Mouse (Mus musculus) intestine, postnatal 0 days (tissue): ENCODE measurements around the gene Kdr. TPM values are rescaled to one million over a fixed set of nuclear protein-coding genes. Genes with fewer than 3 reads are reported as not detected.

Source experiments
- ATAC-seq: fragments of 200-750 bp; cut with Nextera tagmentation; 2 replicates; pipeline ENCODE4 v1.8.0; 2017; ENCODE audit warnings: mild to moderate bottlenecking, moderate TSS enrichment, moderate library complexity
- H3K27ac ChIP-seq: fragments of 300-500 bp; sonication (generic); 2 replicates; pipeline ENCODE4 v1.5.1; 2014; ENCODE audit warnings: mild to moderate bottlenecking, low read depth, low read length, moderate library complexity
- H3K27me3 ChIP-seq: fragments of 300-500 bp; sonication (generic); replicated peaks from 2 replicates; pipeline ENCODE4 v1.6.1; 2014; ENCODE audit warnings: low read length, mixed read lengths; ENCODE audit not compliant: control insufficient read depth, insufficient read depth
- H3K36me3 ChIP-seq: fragments of 300-500 bp; sonication (generic); 2 replicates; pipeline ENCODE4 v1.6.1; 2014; ENCODE audit warnings: mild to moderate bottlenecking, moderate library complexity; ENCODE audit not compliant: control insufficient read depth, insufficient read depth
- H3K4me1 ChIP-seq: fragments of 300-500 bp; sonication (generic); replicated peaks from 2 replicates; pipeline ENCODE4 v1.6.1; 2014; ENCODE audit warnings: antibody characterized with exemption, low read length, mixed read lengths; ENCODE audit not compliant: control insufficient read depth, insufficient read depth
- H3K4me2 ChIP-seq: fragments of 300-500 bp; sonication (generic); replicated peaks from 2 replicates; pipeline ENCODE4 v1.6.1; 2014; ENCODE audit warnings: low read depth, mild to moderate bottlenecking, moderate library complexity
- H3K4me3 ChIP-seq: fragments of 300-500 bp; sonication (generic); 2 replicates; pipeline ENCODE4 v1.5.1; 2014; ENCODE audit warnings: low read depth, low read length
- H3K9ac ChIP-seq: fragments of 300-500 bp; sonication (generic); 2 replicates; pipeline ENCODE4 v1.6.1; 2014; ENCODE audit warnings: mild to moderate bottlenecking, low read depth, low read length
- H3K9me3 ChIP-seq: fragments of 300-500 bp; sonication (generic); 2 replicates; pipeline ENCODE4 v1.6.1; 2016; ENCODE audit warnings: mixed run types; ENCODE audit not compliant: control insufficient read depth
- CTCF ChIP-seq: sonication (generic); IDR thresholded peaks from 2 replicates; pipeline ENCODE4 v1.5.1; 2016; ENCODE audit warnings: low read depth, mild to moderate bottlenecking, control low read depth, antibody characterized with exemption, moderate library complexity
- WGBS: fragments of 180-500 bp; shearing (Covaris S2); extraction: QIAGEN DNeasy Blood & Tissue Kit; methylation state at CpG from one replicate; pipeline ENCODE4 v1.1.7; 2014; 5-methylcytosine and 5-hydroxymethylcytosine counted together
- polyA plus RNA-seq: library from polyadenylated mRNA; unstranded; fragments of >200 nt; fragmentation: Nextera tagmentation; extraction: Ambion mirVana; gene quantifications from 2 replicates; pipeline ENCODE4 v1.2.1, GENCODE M21; 2015

The Kdr gene
- polyA plus RNA-seq, 1 experiment from 2014 or later: 10.4 TPM

GRCm38 (mm10) chr5:75929960-75930359, 48.3 kb downstream of the Kdr start:
- no peak overlapping the region for H3K9ac ChIP-seq
- H3K4me2 ChIP-seq: no peak overlapping the region
- H3K9me3 ChIP-seq: no peaks in the 10 kb centered on the region
- H3K36me3 ChIP-seq: no peaks in the 10 kb centered on the region
- H3K4me1 ChIP-seq: no peaks in the 10 kb centered on the region
- 42% methylated on average over 7 of the region's 7 CpGs for WGBS
- ATAC-seq: no peak
- H3K27ac ChIP-seq: no peak overlapping the region
- no peaks in the 10 kb centered on the region for H3K27me3 ChIP-seq
- no peak for TF ChIP-seq CTCF
- H3K4me3 ChIP-seq: no peak overlapping the region

GRCm38 (mm10) chr5:75922677-75923076, 55.6 kb downstream of the Kdr start:
- no peak overlapping the region for H3K4me2 ChIP-seq
- no peaks in the 10 kb centered on the region for H3K4me1 ChIP-seq
- no peak for TF ChIP-seq CTCF
- H3K27ac ChIP-seq: no peak overlapping the region
- no peaks in the 10 kb centered on the region for H3K36me3 ChIP-seq
- 62% methylated on average over 6 of the region's 6 CpGs for WGBS
- no peak overlapping the region for H3K4me3 ChIP-seq
- no peak for ATAC-seq
- no peaks in the 10 kb centered on the region for H3K9me3 ChIP-seq
- H3K9ac ChIP-seq: no peak overlapping the region
- no peaks in the 10 kb centered on the region for H3K27me3 ChIP-seq

GRCm38 (mm10) chr5:75921730-75922387, 56.4 kb downstream of the Kdr start:
- no peak overlapping the region for H3K27ac ChIP-seq
- 26% methylated on average over 12 of the region's 12 CpGs for WGBS
- no peaks in the 10 kb centered on the region for H3K27me3 ChIP-seq

GRCm38 (mm10) chr5:75919601-75920000, 58.7 kb downstream of the Kdr start:
- no peaks in the 10 kb centered on the region for H3K9me3 ChIP-seq
- no peak for TF ChIP-seq CTCF
- H3K4me1 ChIP-seq: no peaks in the 10 kb centered on the region
- H3K4me3 ChIP-seq: no peak overlapping the region
- H3K27ac ChIP-seq: no peak overlapping the region
- H3K36me3 ChIP-seq: no peaks in the 10 kb centered on the region
- H3K27me3 ChIP-seq: no peaks in the 10 kb centered on the region
- 77% methylated on average over 7 of the region's 7 CpGs for WGBS
- no peak for ATAC-seq
- no peak overlapping the region for H3K9ac ChIP-seq
- no peak overlapping the region for H3K4me2 ChIP-seq

More at GRCm38 (mm10) chr5:75921730-75922387, 56.4 kb downstream of the Kdr start:
- Histone ChIP-seq H3K9me3 (no peaks in the 10 kb centered on the region), H3K4me2 (no peak overlapping the region), H3K4me3 (no peak overlapping the region), H3K9ac (no peak overlapping the region), H3K4me1 (no peaks in the 10 kb centered on the region), H3K36me3 (no peaks in the 10 kb centered on the region)
- no peak for TF ChIP-seq CTCF
- no peak for ATAC-seq

- WGBS: 75% methylated on average over 7 of the region's 7 CpGs
- no peak overlapping the region for H3K4me3 ChIP-seq
- TF ChIP-seq CTCF: no peak
- no peaks in the 10 kb centered on the region for H3K9me3 ChIP-seq
- no peaks in the 10 kb centered on the region for H3K4me1 ChIP-seq
- H3K4me2 ChIP-seq: no peak overlapping the region
- ATAC-seq: no peak
- no peaks in the 10 kb centered on the region for H3K36me3 ChIP-seq
- no peak overlapping the region for H3K27ac ChIP-seq
- no peaks in the 10 kb centered on the region for H3K27me3 ChIP-seq
- no peak overlapping the region for H3K9ac ChIP-seq
Measured at GRCm38 (mm10) chr5:75918139-75918538, 60.1 kb downstream of the Kdr start.

GRCm38 (mm10) chr5:75917231-75917630, 61.0 kb downstream of the Kdr start:
- H3K27me3 ChIP-seq: no peaks in the 10 kb centered on the region
- WGBS: 69% methylated on average over 4 of the region's 4 CpGs
- H3K4me1 ChIP-seq: no peaks in the 10 kb centered on the region
- H3K36me3 ChIP-seq: no peaks in the 10 kb centered on the region
- no peak overlapping the region for H3K27ac ChIP-seq
- H3K9me3 ChIP-seq: no peaks in the 10 kb centered on the region
- H3K9ac ChIP-seq: no peak overlapping the region
- ATAC-seq: no peak
- no peak overlapping the region for H3K4me3 ChIP-seq
- H3K4me2 ChIP-seq: no peak overlapping the region
- no peak for TF ChIP-seq CTCF

- no peak overlapping the region for H3K27ac ChIP-seq
- no peak for ATAC-seq
- TF ChIP-seq CTCF: no peak
Measured at GRCm38 (mm10) chr5:75906102-75906501, 72.2 kb downstream of the Kdr start.

More at GRCm38 (mm10) chr5:75906102-75906501, 72.2 kb downstream of the Kdr start:
- no peak overlapping the region for H3K4me3 ChIP-seq
- no peak overlapping the region for H3K4me2 ChIP-seq
- no peaks in the 10 kb centered on the region for H3K9me3 ChIP-seq
- 53% methylated on average over 4 of the region's 4 CpGs for WGBS
- H3K36me3 ChIP-seq: no peaks in the 10 kb centered on the region
- H3K27me3 ChIP-seq: no peaks in the 10 kb centered on the region
- no peak overlapping the region for H3K9ac ChIP-seq
- H3K4me1 ChIP-seq: no peaks in the 10 kb centered on the region
